Mouse (Mus musculus): Measurements from ENCODE around the gene Ppp1r12b. TPM values are rescaled to one million over a fixed set of nuclear protein-coding genes. Genes with fewer than 3 reads are reported as not detected.

The Ppp1r12b gene
- polyA plus RNA-seq, 2 experiments = 9.2 to 11.4 TPM

GRCm38 (mm10) chr1:134712781-134713299, 242.9 kb downstream of the Ppp1r12b start:
- peaks cover 35% of the 10 kb centered on the region for H3K27me3 ChIP-seq (ENCODE audit: control insufficient read depth, insufficient read depth, low read length)
- H3K27ac ChIP-seq (replicated peaks; ENCODE audit: low read depth, low read length) = no peak overlapping the region
- WGBS = 77% methylated on average over 9 of the region's 9 CpGs
- no peak overlapping the region for H3K4me2 ChIP-seq (replicated peaks; ENCODE audit: low read depth, low read length, severe bottlenecking)
- no peak for TF ChIP-seq POLR2A (IDR thresholded peaks at IDR 0.05; ENCODE audit: borderline replicate concordance, extremely low read depth, insufficient read depth, insufficient read length)
- H3K36me3 ChIP-seq (ENCODE audit: control insufficient read depth, insufficient read depth, low read length) = no peaks in the 10 kb centered on the region
- H3K9ac ChIP-seq (ENCODE audit: low read depth, low read length, severe bottlenecking) = no peak overlapping the region
- H3K4me3 ChIP-seq (replicated peaks; ENCODE audit: low read length) = no peak overlapping the region
- peaks cover 11% of the 10 kb centered on the region; the same call in 1 of the 2 replicates for H3K4me1 ChIP-seq (ENCODE audit: control insufficient read depth, insufficient read depth, low read length)
- DNase-seq (ENCODE audit: low spot score) (no peak), ATAC-seq (ENCODE audit: low FRiP score, low read depth) (no peak)
- H3K9me3 ChIP-seq (ENCODE audit: control insufficient read depth, low read length) = no peaks in the 10 kb centered on the region

- no peak for ATAC-seq (ENCODE audit: low FRiP score, low read depth)
- Histone ChIP-seq H3K4me3 (replicated peaks; ENCODE audit: low read length) (no peak overlapping the region), H3K4me1 (ENCODE audit: control insufficient read depth, insufficient read depth, low read length) (peaks cover 11% of the 10 kb centered on the region; the same call in 1 of the 2 replicates), H3K9me3 (ENCODE audit: control insufficient read depth, low read length) (no peaks in the 10 kb centered on the region), H3K36me3 (ENCODE audit: control insufficient read depth, insufficient read depth, low read length) (no peaks in the 10 kb centered on the region), H3K4me2 (replicated peaks; ENCODE audit: low read depth, low read length, severe bottlenecking) (no peak overlapping the region), H3K27me3 (ENCODE audit: control insufficient read depth, insufficient read depth, low read length) (peaks cover 46% of the 10 kb centered on the region), H3K9ac (ENCODE audit: low read depth, low read length, severe bottlenecking) (no peak overlapping the region), H3K27ac (replicated peaks; ENCODE audit: low read depth, low read length) (no peak overlapping the region)
- no peak for TF ChIP-seq POLR2A (IDR thresholded peaks at IDR 0.05; ENCODE audit: borderline replicate concordance, extremely low read depth, insufficient read depth, insufficient read length)
- WGBS = 80% methylated on average over 5 of the region's 5 CpGs
- DNase-seq (ENCODE audit: low spot score) = no peak
Observed at GRCm38 (mm10) chr1:134711653-134712052, 244.1 kb downstream of the Ppp1r12b start.

- H3K9me3 ChIP-seq (ENCODE audit: control insufficient read depth, low read length) = no peaks in the 10 kb centered on the region
- ATAC-seq (ENCODE audit: low FRiP score, low read depth) = no peak
- 69% methylated on average over 7 of the region's 7 CpGs for WGBS
- no peak for DNase-seq (ENCODE audit: low spot score)
- H3K4me2 ChIP-seq (replicated peaks; ENCODE audit: low read depth, low read length, severe bottlenecking) = no peak overlapping the region
- H3K36me3 ChIP-seq (ENCODE audit: control insufficient read depth, insufficient read depth, low read length) = no peaks in the 10 kb centered on the region
- peaks cover 11% of the 10 kb centered on the region; the same call in 1 of the 2 replicates for H3K4me1 ChIP-seq (ENCODE audit: control insufficient read depth, insufficient read depth, low read length)
- peaks cover 50% of the 10 kb centered on the region for H3K27me3 ChIP-seq (ENCODE audit: control insufficient read depth, insufficient read depth, low read length)
- no peak overlapping the region for H3K9ac ChIP-seq (ENCODE audit: low read depth, low read length, severe bottlenecking)
- no peak overlapping the region for H3K4me3 ChIP-seq (replicated peaks; ENCODE audit: low read length)
- no peak for TF ChIP-seq POLR2A (IDR thresholded peaks at IDR 0.05; ENCODE audit: borderline replicate concordance, extremely low read depth, insufficient read depth, insufficient read length)
- H3K27ac ChIP-seq (replicated peaks; ENCODE audit: low read depth, low read length) = no peak overlapping the region
Observed at GRCm38 (mm10) chr1:134711061-134711460, 244.7 kb downstream of the Ppp1r12b start.

GRCm38 (mm10) chr1:134709411-134710306, 246.1 kb downstream of the Ppp1r12b start:
- Histone ChIP-seq H3K9ac (ENCODE audit: low read depth, low read length, severe bottlenecking) (peak overlapping the region; percentile 56), H3K4me1 (ENCODE audit: control insufficient read depth, insufficient read depth, low read length) (peaks cover 15% of the 10 kb centered on the region; the same call in 1 of the 2 replicates), H3K4me3 (replicated peaks; ENCODE audit: low read length) (peak overlapping the region; percentile 47), H3K9me3 (ENCODE audit: control insufficient read depth, low read length) (no peaks in the 10 kb centered on the region), H3K4me2 (replicated peaks; ENCODE audit: low read depth, low read length, severe bottlenecking) (peak overlapping the region; percentile 96), H3K27ac (replicated peaks; ENCODE audit: low read depth, low read length) (no peak overlapping the region), H3K36me3 (ENCODE audit: control insufficient read depth, insufficient read depth, low read length) (no peaks in the 10 kb centered on the region), H3K27me3 (ENCODE audit: control insufficient read depth, insufficient read depth, low read length) (peaks cover 55% of the 10 kb centered on the region)
- ATAC-seq (ENCODE audit: low FRiP score, low read depth) (no peak), DNase-seq (ENCODE audit: low spot score) (no peak)
- TF ChIP-seq POLR2A (IDR thresholded peaks at IDR 0.05; ENCODE audit: borderline replicate concordance, extremely low read depth, insufficient read depth, insufficient read length) = no peak
- 23% methylated on average over 21 of the region's 26 CpGs for WGBS

GRCm38 (mm10) chr1:134708801-134709385, 246.8 kb downstream of the Ppp1r12b start:
- Histone ChIP-seq H3K4me2 (replicated peaks; ENCODE audit: low read depth, low read length, severe bottlenecking) (peak overlapping the region; percentile 96), H3K9me3 (ENCODE audit: control insufficient read depth, low read length) (no peaks in the 10 kb centered on the region), H3K36me3 (ENCODE audit: control insufficient read depth, insufficient read depth, low read length) (no peaks in the 10 kb centered on the region), H3K27ac (replicated peaks; ENCODE audit: low read depth, low read length) (no peak overlapping the region), H3K4me1 (ENCODE audit: control insufficient read depth, insufficient read depth, low read length) (peaks cover 15% of the 10 kb centered on the region; the same call in 1 of the 2 replicates), H3K27me3 (ENCODE audit: control insufficient read depth, insufficient read depth, low read length) (peaks cover 55% of the 10 kb centered on the region), H3K9ac (ENCODE audit: low read depth, low read length, severe bottlenecking) (peak overlapping the region; percentile 56), H3K4me3 (replicated peaks; ENCODE audit: low read length) (peak overlapping the region; percentile 47)
- peak; percentile 60; the same call in 1 of the 2 replicates for ATAC-seq (ENCODE audit: low FRiP score, low read depth)
- 1% methylated on average over 43 of the region's 46 CpGs for WGBS
- DNase-seq (ENCODE audit: low spot score) = peak; percentile 49
- TF ChIP-seq POLR2A (IDR thresholded peaks at IDR 0.05; ENCODE audit: borderline replicate concordance, extremely low read depth, insufficient read depth, insufficient read length) = no peak
